Mouse (Mus musculus) frontal cortex, postnatal 25 days (tissue): ENCODE measurements around the gene Ksr1.
A peak's percentile ranks its signal among the peaks of the same experiment; 100 is the strongest.

Source experiments
- DNase-seq, 2 experiments: peaks; one replicate each; pipeline ENCODE4 v3.0.0; 2022; ENCODE audit warnings: low spot score in 2 of 2

Gene Ksr1

DNA sequence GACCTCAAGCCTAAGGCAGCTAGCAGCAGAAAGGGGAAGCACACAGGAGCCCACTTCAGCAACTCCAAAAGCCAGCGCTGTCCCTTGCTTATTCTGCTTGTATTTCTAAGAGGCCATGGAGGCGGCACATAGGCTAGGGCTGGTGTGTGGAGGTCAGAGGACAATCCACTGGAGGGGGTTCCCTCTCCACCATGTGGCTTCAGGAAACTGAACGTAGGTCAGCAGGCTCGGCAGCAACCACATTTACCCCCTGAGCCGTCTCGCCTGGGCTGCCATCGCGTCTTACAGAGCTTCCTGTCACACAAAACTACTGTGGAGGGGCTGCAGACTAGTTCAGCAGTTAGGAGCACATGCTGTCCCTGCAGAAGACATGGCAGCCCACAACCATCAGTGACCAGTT lies 20.4 kb downstream of the Ksr1 start:
- no peak for DNase-seq

DNA sequence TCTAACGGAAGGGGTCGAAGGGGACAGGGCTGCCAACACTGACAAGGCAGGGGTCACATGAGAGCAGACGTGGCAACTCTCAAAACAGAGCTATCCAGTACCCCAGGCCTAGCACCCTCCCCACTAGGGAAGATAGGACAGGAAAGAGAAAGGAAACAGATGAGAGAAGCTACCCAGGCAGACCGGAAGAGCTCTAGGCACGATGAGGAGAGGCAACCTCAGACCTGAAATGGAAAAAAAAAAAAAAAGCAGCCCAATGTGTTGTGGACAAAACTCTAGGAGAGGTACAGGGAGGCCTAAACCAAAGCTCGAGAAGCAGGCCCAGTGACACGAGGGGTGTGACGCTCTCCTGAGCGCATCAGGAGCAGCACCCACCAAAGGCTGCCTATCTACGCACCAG lies 23.7 kb downstream of the Ksr1 start:
- no peak for DNase-seq

DNA sequence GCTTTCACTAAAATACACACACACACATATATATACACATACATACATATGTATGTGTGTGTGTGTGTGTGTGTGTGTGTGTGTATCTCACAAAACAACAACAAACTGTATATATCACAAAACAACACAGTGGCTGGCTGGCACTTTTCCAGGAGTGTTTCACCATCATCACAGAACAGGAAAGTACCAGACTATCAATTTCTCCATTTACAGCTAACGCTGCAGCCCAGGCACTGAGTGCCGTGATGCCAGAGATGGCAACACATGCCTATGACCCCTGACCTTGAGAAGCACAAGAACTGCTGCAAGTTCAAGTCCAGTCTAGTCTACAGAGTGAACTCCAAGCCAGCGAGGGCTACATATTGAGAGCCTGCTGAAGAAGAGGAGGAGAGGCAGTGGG lies 26.1 kb downstream of the Ksr1 start:
- DNase-seq: no peak

DNA sequence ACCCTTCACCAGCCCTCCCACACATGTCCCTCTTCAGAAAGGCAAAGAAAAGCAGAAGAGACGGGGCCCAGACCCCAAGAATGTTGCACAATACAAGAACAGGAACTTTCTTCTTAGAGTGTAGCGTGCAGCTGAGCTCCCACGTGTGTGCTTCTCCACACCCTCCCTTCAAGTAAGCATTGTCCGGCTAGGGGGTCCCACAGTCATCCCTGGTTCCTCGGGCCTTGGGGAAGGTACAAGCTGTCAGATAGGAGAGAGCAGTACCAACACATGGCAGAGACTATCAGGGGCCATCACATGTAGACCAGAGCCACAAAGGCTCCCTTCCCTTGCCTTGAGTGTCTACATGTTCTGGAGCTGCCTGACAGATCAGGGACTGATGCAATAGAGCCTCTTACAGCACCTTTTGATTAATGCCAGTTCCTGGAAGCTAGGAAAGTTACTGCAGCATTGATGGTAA lies 27.3 kb downstream of the Ksr1 start:
- no peak for DNase-seq

DNA sequence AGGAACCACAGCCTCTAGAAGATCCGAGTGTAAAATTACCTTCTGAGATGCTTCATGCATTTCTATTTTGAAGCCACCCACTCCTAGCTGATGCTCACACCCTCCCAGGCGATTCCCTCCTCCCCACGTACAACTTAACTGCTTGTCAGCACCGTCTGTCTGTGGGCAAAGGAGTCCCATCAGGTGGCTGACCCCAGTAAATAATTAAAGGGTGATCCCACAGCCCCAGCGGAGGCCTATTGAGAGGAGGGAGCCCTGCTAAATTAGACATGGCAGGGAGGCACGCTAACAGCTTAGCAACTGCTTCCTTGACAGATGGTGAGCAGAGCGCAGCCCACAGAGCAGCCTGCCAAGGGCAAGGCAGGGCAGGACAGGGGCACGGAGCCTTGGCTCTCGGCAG lies 29.5 kb downstream of the Ksr1 start:
- peak in 1 of 2 experiments; percentile 36 for DNase-seq

DNA sequence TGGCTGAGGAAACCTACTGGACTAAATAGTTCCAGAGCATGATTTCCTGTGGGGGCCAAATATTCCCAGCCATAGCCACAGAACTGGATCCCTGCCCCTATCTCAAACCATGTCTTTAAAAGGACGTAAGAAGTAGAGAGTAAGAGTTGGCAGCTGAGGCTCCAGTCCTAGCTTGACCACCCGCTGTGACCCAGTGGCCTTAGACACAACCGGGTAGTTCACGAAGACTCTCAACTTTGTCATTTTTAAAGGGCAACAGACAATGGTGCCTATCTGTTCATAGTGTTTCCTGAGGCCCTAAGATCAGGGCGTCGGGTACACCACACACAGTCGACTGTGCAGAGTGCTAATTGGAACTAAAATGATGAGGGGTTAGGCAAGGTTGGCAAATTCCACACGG lies 30.5 kb downstream of the Ksr1 start:
- no peak for DNase-seq

DNA sequence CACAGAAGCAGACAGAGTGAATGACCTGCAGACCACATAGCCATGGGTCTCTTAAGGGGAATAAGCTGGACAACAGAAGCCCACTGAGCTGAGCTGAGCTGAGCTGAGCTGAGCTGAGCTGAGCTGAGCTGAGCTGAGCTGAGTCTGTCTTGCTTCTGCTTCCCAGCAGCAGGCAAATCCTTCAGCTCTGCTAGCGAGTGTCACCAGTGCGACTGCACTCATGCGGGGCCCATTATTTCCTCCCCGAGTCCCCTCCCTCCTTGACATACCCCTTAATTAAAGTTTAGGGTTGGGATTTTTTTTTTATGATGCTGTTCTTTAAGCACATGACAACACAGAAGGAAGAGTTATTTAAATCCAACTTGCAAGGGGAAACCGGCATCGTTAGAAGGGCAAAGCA lies 32.1 kb downstream of the Ksr1 start:
- no peak for DNase-seq

DNA sequence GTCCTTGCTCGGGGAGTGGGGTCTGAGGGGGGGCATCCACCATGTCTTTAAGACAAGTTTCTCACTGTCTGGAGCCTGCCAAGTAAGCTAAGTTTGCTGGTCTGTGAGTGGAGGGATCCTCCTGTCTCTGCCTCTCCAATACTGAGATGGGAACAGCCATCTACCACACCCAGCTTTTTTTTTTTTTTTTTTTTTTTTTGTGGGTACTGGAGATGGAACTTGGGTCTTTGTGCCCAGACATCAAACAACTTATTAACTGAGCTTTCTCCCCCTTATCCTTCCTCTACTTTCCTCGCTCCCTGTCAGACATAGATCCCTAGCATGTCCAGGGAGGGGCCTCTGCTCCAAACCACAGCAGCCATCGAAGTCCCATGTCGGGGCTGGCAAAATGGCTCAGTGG lies 32.8 kb downstream of the Ksr1 start:
- no peak for DNase-seq

DNA sequence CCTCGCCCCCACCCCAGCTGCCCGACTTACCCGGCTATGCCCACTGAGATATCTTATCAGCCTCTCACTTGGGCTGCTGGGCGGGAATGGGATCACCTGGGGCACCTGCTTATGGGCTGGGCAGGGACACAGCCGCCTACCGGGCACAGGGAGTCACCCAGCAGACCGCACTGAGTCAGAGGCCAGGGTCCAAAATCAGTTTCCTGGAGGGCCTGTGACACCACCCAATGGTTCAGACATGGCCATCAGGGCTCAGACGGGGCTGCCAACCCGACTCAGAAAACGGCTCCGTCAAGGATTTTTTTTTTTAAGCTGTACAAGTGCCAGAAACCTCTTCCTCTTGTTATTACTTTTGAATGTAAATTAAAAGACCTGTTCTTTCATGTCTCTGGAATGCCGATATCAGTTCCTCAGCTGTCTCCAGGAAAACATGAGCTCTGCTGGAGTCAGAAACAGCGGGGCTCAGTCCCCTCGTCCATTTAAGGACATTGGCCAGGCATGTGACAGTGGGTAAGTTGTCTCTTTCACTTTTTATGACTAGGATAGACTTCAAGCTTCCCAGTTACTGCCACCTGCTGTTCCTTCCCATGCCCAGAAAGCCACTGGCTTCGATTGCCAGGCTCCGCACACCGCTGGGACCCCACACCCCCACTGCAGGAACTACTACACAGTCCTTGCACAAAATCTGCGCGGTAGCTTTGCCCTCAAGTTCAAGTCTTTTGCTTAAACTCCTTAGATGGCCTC lies 33.5 kb downstream of the Ksr1 start:
- no peak for DNase-seq

DNA sequence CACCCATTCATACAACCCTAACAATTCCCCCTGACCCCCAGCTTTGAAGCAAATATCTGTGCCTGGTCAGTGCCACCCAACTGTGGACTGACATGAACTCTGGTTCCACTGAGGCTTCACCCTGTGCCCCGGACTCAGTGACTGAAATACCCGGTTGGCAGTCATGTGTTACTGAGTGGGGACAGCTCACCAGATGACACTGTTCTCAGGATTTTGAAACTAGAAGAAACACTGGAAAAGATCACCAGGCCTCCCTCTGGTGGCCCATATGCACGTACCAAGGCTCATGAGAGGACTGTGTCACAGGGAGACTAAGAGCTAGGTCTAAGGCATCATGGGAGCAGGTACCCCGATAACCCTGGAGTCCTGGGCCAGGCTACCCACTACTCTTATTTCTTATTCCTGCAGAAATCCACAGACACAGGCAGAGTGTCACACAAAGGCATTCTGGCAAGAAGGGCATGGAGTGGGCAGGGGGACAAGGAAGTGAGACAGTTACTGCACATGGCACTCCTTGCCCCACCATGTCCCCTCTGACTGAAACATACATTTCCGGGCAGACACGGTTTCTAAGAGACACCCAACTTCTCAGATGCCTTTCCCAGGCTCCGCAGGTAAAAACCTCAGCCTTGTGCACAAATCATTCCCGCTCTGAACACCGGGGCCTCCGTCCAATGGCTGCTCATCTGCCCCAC lies 34.2 kb downstream of the Ksr1 start:
- no peak for DNase-seq

DNA sequence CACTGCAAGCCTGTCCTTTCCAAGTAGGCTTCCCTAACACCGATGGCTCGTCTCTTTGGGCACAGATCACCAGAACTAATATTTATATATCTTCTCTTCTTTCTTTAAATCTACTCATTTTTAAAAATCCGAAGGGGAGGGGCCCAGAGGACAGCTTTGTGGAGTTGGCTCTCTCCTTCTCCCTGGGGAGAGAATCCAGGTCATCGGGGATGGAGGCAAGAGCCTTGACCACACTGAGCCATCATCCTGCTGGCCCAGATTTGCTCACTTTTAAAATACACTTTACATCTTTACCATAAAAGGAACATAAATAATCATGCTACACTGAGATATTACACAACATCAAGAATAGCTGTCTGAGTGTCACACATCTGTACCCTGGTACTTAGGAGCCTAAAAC lies 35.8 kb downstream of the Ksr1 start:
- no peak for DNase-seq

DNA sequence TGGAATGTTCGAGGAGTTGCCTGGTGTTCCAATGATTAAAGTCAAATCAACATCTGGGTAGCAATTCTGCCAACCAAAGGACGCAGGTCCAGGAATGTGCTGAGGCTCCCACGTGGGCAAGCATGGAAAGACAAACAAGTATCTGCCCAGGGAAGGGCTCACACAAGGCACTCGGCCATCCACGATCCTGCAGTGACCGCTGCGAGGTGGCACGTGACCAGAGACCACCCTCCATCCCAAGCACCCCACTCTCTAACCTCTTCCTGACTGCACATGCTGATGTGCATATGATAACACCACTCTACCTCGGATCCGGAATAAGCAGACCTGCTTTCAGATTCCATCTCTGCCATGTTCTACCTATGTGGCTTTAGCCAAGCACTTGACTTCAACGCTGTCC lies 38.3 kb downstream of the Ksr1 start:
- DNase-seq: no peak

DNA sequence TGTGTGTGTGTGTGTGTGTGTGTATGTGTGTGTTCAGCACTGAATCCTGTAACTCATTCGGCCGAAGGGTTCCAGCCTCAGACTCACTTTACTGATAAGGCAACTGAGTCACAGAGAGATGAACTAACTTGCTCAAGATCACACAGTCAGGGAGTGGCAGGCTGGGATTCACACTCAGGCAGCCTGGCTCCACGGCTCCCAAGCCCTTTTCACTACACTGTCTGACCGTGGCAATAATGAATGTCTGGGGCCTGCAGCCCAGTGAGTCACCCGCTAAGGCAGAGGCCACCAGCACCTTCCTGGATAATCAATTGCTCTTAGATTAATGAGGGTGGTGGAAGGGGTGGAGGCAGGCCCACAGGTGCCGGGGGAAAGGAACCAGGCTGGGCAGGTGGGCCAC lies 41.2 kb downstream of the Ksr1 start:
- DNase-seq: no peak

DNA sequence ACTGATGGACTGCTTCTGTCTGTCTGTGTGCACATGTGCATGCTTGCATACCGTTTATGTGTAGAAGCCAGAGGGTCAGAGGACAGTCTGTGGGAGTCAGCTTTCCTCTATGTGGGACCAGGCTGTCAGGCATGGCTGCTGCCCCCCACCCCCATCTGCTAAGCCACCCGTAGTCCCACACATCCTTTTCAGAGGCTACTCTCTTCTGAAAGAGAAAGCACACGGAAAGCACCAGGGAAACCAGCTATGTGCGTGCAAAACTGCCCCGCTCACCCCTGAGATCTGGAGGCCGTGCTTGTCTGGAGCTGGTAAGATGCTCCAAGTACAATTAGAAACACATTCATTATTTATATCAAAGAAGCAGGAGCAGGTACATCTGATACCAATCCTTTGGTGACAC lies 41.7 kb downstream of the Ksr1 start:
- DNase-seq: no peak

DNA sequence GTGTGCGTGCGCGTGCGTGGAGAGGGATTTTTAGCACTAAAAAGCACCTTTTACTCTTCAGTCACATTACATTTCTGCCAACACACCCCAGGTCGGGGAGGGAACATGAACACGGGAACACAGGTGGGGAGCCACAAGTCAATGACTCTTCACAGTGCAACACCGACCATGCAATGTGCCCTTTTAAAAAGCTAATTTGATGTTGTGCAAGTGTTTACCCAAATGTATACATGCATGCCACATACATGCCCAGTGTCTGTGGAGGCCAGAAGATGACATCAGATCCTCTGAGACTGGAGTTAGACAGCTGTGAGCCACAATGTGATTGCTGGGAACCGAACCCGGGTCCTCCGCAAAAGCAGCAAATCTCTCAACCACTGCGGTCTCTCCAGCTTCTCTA lies 42.1 kb downstream of the Ksr1 start:
- DNase-seq: no peak

DNA sequence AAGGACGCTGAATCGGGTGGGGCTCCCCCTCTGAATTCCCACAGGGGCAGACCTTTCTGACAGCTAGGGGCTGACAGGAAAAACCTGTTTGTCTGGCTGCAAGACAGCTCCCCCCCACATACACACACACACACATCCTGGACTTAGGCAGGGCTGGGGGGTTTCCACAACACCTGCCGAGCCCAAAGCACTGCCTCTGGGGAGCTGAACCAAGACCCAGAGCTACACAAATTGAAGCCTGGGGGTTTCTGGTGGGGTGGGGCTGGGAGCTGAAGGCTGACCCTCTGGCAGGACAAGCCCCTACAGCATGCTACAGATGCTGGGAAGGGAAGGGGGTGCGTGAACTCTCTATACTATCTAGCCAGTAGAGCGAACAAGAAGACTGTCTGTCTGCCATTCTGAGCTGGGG lies 42.7 kb downstream of the Ksr1 start:
- DNase-seq: no peak

DNA sequence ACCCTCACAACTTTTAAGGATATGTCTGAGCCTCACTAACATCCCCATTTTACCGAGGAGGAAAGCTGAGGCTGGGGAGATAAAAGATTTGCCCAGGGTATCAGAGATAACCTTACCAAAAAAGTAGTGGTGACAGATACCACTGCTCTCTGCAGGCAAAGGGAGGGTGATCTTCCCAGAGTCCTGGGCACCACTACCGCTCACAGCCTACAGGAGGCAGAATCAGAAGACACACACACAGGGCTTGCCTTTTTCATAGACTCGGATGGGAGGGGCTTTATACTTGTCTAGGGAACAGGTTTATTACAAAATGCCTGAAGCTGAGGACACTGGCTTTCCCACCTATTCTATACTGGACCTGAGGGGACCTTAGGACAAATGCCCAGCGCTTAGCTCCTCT lies 43.9 kb downstream of the Ksr1 start:
- DNase-seq: no peak

DNA sequence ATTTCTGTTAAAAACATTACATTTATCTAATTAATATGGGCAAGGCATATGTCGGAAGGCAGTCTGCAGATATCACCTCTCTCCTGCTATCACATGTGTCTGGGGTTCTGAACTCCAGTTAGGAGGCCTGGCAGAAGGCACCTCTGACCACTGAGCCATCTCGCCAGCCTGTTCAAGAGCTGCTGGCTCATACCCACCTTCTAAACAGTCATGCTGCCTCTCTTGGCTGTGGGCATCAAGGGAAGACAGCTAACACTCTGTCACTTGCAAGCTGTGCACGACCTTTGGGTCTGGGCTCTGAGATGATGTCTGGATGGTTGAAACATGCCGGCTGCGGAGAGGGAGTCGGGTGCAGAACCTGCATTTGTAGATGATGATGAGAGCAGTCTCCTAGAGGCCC lies 44.6 kb downstream of the Ksr1 start:
- no peak for DNase-seq

DNA sequence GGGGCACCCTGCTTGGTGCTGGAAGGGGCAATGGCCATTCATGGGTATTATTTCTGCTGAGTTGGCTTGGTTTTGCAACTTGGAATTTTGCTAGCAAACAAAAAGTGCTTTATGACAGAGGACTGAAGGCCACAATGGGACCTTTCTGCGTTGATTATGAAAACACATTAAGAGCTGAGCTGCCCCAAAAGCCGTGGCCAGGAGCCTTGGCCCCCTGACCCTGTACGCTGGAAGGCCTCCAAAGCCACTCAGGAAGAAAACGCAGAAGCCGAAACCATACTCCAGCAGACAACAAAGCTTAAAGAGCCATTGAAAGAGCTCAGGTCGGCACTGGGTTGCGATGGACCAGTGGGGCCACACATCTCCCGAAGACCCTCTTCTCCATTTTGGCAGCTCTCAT lies 47.2 kb downstream of the Ksr1 start:
- no peak for DNase-seq

DNA sequence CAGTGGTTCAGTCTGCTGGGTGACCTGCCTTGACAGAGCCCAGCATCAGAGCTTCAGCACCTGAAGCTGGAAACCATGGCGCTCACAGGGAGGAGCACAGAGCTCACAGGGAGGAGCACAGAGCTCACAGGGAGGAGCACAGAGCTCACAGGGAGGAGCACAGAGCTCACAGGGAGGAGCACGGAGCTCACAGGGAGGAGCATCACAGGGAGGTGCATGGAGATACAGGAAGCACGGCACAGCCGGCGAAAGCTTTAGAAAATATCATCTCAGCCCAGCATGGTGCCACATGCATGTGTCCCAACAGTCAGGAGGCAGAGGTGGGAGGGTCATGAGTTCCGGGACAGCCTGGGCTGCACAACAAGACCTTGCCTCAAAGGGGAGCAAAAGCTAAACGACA lies 48.5 kb downstream of the Ksr1 start:
- DNase-seq: no peak

DNA sequence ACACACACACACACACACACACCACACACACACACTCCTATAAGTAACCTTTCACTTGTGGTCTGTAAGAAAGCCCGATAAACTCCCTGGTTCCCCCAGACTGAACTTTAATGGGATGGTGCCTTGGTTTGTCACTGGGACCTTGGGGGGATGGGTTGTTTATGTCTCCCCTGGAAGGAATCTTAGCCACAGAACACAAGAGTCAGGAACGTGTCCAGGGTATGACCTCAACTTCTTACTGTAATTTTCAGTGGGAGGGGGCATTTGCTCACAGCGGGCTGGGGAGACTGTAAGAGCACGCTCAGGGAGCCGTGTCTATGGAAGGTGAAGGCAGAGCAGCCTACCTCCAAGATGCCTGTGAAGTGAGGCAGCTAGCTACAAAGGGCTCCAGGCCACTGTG lies 49.5 kb downstream of the Ksr1 start:
- DNase-seq: no peak

DNA sequence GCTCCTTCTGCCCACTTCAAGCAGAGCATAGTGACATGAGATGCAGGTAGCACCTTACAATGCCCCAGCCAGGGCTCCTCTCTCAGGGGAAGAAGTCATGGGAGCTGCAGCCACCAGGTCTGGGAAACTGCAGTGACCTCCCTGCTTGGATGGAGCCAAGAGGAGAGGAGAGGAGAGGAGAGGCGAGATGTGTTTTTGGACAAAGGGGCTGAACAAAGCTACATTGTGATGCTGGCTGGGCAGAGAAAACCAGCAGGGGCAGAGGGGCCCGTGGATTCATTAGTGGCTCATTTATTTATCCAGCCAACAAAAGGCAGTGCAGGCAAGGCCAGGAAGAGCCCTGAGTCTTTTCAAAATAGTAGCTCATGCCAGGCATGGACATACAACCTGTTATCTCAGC lies 50.5 kb downstream of the Ksr1 start:
- no peak for DNase-seq

DNA sequence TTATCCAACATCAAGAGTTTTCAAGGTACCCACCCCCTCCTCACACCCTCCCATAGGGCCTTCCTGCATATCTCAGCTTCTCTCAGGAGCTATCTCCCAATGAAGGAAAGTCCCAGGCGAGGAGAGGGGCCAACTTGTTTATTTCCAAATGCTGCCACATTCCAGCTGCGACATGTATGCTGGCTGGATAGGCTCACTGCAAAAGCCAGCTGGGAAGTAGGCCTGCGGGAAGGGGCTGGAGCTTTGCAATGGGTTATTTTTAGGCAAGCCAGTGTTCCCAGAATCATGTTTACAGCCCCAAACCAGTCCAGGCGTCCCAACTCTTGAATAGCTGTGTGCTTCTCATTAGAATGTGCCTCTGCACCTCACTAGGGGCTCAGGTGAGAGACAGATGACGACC lies 51.5 kb downstream of the Ksr1 start:
- peak in 1 of 2 experiments; percentile 34 for DNase-seq
